Mouse (Mus musculus): ENCODE measurements around the gene Mycbpap.

Gene Mycbpap

GRCm38 (mm10) chr11:94482738-94483137 is 38.8 kb downstream of the Mycbpap start:
- in situ Hi-C loops (cut with MseI, MboI) = loop anchor here in 1 of 2 experiments (5.0 kb wide), 1 partner anchor 145 kb away; no protein-coding TSS in a partner anchor

DNA sequence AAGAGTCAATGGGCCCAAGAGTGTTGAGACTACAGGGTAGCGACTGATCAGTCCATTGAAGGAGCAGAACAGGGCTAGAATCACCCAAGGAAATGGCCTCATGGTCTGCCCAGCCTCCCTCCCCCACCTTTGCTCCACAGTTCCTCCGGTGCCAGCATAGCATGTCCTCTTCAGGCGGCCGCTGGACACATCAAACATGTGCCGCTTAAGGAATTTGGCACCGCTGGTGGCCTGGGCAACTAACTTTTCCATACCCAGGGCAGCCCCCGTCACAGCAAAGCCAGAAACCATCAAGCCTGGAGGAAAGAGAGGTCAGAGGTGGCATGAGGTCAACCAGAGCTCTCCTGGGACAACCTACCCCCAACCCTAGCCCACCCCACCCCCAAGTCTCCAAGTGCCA is 39.6 kb downstream of the Mycbpap start:
- in situ Hi-C loops (cut with MseI, MboI) = loop anchor here in 1 of 2 experiments (5.0 kb wide), 1 partner anchor 145 kb away; no protein-coding TSS in a partner anchor

GRCm38 (mm10) chr11:94480382-94480781 is 41.2 kb downstream of the Mycbpap start:
- in situ Hi-C loops (cut with MseI, MboI) = loop anchor here in 1 of 2 experiments (5.0 kb wide), 1 partner anchor 143 kb away; no protein-coding TSS in a partner anchor

- in situ Hi-C loops (cut with MseI, MboI) = no loop called here
Measured at GRCm38 (mm10) chr11:94477651-94478050, 43.9 kb downstream of the Mycbpap start.

DNA sequence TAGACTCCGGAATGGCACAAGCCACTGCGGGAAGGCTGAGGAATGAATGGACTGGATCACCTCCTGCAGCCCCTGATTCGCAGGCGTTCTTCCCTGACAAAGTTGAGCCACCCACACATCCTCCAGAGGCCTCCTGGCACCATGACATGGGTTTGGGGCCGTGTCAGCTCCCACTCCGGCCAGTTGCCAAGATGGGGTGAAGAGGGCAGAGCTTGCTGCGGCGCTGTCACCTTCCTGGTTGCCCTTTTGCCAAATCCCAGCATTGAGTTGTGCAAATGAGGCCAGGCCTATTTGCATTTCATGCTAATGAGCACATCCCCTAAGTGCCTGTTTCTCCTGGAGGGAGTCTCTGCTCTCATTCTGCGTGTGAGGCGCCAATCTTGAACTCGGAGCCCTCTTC is 45.8 kb downstream of the Mycbpap start:
- in situ Hi-C loops (cut with MseI, MboI) = no loop called here

GRCm38 (mm10) chr11:94474544-94474910 is 47.0 kb downstream of the Mycbpap start:
- in situ Hi-C loops (cut with MseI, MboI) = no loop called here

- in situ Hi-C loops (cut with MseI, MboI) = no loop called here
Measured at GRCm38 (mm10) chr11:94473707-94474543, 47.6 kb downstream of the Mycbpap start, which contains the start of gene Cacna1g. Cacna1g (minus strand) TSS chr11:94474198.

GRCm38 (mm10) chr11:94472916-94473706 is 48.4 kb downstream of the Mycbpap start:
- in situ Hi-C loops (cut with MseI, MboI) = no loop called here

GRCm38 (mm10) chr11:94472585-94472915 is 49.0 kb downstream of the Mycbpap start:
- in situ Hi-C loops (cut with MseI, MboI) = no loop called here

DNA sequence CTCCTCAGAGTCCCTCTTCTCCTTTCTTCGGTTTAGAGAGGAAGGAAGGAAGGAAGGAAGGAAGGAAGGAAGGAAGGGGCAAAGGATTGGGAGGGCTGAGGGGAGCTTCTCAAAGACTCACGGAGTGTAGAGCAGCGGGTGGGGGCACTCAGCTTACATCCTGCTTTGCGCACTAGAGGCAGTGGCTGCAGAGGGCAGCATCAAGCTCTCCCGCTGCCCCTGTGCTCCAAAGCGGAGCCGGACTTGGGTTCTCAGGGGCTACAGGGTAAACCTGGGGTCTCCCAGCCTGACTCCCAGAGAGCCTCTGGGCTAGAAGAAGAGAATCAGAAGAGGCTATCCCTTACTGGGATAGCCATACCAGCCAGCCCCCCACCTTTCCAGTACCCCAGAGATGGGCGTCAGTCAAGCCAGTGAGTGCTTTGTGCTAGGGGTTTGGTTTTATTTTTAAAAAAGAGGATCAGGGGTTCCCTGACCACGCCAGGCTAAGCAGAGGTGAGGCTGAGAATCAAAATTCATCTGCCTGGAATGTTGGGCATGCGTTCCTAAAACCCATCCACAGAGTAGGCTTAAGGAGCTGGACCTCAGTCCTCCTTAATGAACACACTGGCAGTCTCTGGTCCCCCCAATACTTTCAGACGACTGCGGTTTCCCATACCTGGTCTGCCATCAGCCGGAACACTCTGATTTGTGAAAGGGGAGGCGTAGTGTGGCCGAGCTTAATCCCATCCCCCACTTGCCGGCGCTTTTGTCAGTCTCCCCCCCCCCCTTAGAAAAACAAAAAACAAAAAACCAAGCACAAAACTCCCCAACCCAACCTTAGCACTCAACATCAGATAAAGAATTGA is 49.6 kb downstream of the Mycbpap start:
- in situ Hi-C loops (cut with MseI, MboI) = no loop called here

- in situ Hi-C loops (cut with MseI, MboI) = no loop called here
Measured at GRCm38 (mm10) chr11:94470391-94470790, 51.2 kb downstream of the Mycbpap start.

DNA sequence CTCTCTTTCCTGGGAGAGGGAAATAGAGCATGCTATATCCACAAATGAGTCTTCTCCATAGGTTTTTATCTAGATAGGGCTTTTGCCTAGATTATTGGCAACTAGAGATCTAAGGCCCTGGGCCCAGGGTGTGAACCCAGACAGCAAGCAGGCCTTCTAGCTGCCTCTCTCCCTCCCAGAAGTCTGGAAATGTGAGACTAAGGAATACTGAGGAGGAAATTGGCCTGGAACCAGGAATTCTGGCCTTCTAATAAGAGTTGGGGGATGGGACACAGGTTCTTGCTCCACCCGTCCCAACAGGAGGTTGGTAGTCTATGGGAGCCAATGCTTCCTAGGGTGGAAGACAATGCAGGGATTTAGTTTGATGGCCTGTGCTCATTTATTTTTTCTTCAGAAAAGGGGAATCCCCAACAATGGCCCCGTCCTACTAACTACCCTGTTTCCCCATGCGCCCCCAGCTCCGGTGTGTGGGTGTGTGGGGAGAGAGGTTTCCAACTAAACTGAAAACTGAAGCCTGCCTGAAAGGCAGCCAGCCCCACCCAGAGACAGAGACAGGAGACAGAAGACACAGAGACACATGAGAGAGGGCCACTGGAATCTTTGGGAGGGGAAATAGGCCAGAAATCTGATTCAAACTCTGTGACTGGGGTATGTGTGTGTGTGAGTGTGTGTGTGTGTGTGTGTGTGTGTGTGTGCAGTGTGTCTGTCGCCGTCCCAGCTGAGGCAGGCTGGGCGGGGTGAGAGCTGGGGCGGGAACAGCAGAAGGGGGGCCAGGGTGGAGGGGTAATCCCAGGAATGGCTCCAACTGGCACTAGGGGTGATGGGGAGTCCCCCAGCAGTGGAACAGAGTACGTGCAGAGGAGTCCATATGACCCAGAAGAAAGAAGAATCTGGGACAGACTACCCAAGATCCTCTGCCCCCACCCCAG is 52.1 kb downstream of the Mycbpap start:
- in situ Hi-C loops (cut with MseI, MboI) = no loop called here

DNA sequence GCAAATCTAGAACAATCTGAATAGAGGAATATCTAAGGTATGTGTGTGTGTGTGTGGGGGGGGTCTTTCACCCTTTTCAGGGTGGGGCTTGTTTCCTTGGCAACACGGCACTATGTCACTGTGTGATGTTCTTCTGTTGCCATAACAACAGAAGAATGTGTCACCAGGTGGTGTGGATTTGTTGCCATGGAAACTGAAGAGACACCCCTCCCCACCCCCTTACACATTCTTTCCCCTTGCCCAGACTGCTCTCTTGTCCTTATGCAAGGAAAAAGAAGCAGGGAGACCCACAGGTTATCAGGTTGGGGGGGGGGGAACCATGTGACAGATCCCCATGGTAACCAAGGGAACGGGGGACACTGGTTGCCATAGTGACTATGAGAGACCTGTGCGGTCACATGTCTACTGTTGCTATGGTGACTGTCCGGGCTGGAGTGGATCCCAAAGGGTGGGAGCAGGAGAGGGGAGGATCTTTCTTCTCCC is 52.9 kb downstream of the Mycbpap start:
- in situ Hi-C loops (cut with MseI, MboI) = no loop called here

GRCm38 (mm10) chr11:94466333-94466855 is 55.1 kb downstream of the Mycbpap start:
- in situ Hi-C loops (cut with MseI, MboI) = no loop called here

DNA sequence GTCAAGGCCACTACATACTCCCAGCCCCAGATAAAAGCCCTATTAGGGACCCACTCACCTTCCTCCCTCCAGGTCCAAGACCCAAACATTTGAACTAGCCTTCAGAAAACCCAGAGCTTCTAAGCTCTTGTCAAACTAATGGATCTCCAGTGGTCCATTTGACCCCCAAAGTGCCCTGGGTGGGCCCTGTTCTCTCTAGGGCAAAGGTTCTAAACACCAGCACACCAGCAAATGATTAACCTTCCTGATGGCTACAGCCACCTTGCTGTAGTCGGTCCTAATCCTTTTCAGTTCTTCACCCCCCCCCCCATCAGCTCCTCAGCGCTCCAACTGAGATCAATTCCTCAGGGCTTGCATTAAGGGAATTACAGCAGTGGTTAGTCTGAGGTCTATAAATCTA is 57.4 kb downstream of the Mycbpap start:
- in situ Hi-C loops (cut with MseI, MboI) = no loop called here

DNA sequence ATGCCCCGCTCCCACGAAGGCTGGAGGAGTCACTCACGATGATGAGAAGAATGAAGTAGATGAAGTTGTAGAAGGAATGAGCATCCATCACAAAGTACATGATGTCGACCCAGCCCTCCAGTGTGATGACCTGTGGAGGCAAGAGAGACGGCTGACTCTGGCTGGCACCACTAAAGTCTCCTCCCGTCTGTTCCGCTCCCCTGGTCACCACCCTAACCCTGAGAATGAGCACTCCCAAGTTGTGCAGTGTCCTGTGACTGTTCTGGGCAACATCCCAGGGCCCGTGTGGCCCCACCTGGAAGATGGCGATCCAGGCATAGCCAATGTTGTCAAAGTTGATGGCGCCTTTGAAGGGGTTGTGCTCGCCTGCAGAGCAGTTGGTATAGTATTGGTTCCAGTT is 59.7 kb downstream of the Mycbpap start:
- in situ Hi-C loops (cut with MseI, MboI) = no loop called here

DNA sequence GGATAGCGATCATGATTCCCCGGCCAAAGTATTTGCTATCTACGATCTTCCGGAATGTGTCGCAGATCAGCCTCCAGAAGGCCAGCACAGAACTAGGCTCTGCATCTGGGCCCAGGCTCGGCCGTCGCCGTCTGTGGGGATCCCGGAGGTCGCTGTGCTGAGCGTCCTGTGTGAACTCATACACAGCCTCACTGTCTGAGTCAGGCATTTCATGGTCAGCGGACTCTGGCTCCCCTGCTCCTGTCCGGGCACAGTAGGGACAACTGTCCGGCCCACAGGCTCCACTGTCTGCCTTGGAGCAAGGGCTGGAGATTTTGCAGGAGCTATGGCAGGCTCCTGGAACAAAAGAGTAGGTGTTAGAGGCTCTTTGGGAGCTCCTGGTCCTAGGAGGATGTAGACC is 64.5 kb downstream of the Mycbpap start:
- in situ Hi-C loops (cut with MseI, MboI) = no loop called here

- in situ Hi-C loops (cut with MseI, MboI) = no loop called here
Measured at GRCm38 (mm10) chr11:94456347-94456746, 65.2 kb downstream of the Mycbpap start.

DNA sequence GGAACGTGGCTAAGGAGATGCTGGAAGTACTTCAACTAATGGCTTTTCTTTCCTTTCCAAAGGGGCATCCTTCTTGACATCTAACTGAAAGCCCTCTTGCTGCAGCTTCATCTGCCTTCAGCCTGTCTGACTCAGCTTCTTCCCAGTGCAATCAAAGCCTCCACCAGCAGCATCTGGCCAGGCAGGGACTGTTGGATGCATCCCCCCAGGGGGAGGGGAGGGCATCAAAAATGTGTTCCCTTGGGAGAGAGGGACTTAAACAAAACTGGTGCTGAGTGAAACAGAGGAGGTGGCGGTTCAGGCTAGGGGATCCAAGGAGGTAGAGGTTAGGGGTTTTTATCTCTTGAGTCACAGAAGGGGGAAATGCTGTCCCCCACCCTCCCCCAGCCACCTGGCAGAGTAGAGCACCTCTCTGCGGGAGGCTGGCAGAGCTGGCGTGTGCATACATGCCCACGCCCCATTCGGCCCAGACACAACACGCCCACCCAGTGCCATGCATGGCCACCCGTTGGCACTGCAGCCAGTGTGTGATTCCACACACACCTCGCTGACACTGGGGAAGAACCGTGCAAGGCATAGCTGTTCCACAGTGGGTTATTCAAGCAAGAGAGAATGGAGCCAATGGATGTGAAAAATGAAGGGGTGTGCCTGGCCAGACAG is 66.3 kb downstream of the Mycbpap start:
- in situ Hi-C loops (cut with MseI, MboI) = no loop called here

GRCm38 (mm10) chr11:94454756-94455155 is 66.8 kb downstream of the Mycbpap start:
- in situ Hi-C loops (cut with MseI, MboI) = no loop called here
